Mouse (Mus musculus): ENCODE measurements at regions not wholly inside any gene's neighbourhood (a gene's known extent, or its start where the extent isn't known, plus 50 kb on each side); places are given as distances from the start of the nearest gene placed in this dataset.

DNA sequence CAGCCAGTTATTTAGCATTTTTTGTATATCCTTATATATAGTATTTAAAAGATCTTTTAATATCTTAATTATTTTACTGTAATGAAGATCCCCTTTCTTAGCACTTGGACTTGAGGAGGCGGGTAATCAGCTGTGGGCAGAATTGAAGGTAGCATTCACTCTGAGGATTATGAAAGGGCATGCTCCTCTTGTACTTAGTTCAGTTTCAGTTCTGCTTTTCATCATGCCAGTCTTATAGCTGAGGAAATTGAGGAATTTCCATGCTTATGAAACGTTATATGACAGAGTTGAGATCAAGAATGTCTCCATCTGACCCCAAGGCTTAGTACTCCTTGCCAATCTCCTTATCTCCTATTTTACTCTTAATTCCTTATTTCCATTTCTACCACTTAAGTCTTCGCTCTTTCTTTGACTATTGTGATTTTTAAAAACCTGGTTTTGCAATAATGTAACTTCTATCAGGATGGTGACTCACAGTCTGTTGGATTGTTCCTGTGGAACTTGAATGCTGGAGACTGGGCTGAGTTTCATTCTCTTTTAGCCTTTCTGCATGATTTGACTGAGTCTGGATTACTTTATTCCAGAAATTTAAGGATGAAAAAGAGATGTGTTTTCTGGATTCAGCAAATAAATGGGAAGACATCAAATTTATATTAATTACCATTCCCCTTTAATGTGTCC, 133.6 kb downstream of the Papss1 start:
- Histone ChIP-seq H3K27ac (no peak overlapping the region), H3K4me3 (no peak overlapping the region)
- intact Hi-C loops (cut with DNase I) = no loop called here
- no peak for TF ChIP-seq CTCF (IDR thresholded peaks at IDR 0.05)
- DNase-seq (ENCODE audit: extremely low spot score in 1 of 2, low spot score in 2 of 2) = no peak

DNA sequence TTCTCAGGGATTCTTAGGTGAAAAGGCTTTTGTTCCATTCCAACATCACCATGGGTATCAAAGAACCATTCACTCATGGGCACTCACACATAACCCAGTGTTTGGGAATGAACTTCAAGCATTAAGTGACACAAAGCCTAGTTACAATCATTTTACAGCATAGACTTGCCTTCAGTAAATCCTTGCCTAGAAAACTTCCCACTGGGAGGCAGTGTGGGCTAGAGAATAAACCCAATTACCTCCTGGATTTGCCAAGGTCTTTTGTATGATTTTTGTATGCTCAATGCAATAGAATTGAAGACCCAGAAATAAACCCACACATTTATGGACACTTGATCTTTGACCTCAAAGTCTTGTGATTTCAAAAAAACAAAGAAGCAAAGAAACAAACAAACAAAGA, 138.6 kb downstream of the Papss1 start:
- Histone ChIP-seq H3K27ac (no peak overlapping the region), H3K4me3 (no peak overlapping the region)
- TF ChIP-seq CTCF (IDR thresholded peaks at IDR 0.05) = peak; percentile 40
- no peak for DNase-seq (ENCODE audit: extremely low spot score in 1 of 2, low spot score in 2 of 2)
- intact Hi-C loops (cut with DNase I) = no loop called here

DNA sequence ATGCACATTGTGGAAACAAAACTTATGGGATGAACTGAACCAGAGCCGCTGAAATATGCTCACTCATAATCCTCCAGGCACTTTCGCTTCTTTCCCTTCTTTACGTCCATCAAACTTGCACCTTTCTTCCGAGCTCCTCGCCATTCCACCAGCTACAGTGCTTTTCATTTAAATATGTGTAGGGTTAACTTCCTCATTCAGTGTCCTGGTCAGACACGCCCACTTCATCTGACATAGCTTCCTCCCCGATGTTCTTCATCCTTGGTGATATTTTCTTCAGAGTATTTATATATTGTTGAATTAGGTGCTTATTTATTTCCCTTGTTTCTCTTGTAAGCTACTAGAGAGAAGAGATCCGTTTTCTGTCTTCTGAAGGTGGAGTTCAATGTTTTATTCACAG, 149.0 kb downstream of the Papss1 start:
- no peak for TF ChIP-seq CTCF (IDR thresholded peaks at IDR 0.05)
- intact Hi-C loops (cut with DNase I) = no loop called here

DNA sequence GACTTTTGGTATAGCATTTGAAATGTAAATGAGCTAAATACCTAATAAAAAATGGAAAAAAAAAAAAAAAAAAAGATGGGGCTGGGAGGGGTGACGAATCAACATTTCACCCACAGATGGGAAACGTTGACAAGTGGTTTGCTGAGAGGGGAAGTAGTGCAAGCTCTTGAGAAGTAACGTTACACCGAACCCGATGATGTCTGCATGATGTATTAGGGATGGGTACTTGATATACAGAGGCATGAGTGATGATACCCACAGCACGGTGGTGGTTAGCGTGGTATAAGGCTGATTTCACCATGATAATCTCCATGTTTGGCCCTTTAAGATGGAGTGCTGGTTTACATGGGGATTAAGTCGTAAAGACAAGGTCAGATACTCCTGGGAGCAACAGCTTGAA, 154.2 kb downstream of the Papss1 start:
- intact Hi-C loops (cut with DNase I) = no loop called here
- no peak overlapping the region for H3K27ac ChIP-seq
- DNase-seq (ENCODE audit: extremely low spot score in 1 of 2, low spot score in 2 of 2) = no peak
- TF ChIP-seq CTCF (IDR thresholded peaks at IDR 0.05) = no peak
- no peak overlapping the region for H3K4me3 ChIP-seq

More for the DNA sequence above, 149.0 kb downstream of the Papss1 start:
- no peak for DNase-seq (ENCODE audit: extremely low spot score in 1 of 2, low spot score in 2 of 2)
- H3K4me3 ChIP-seq = no peak overlapping the region
- H3K27ac ChIP-seq = no peak overlapping the region

DNA sequence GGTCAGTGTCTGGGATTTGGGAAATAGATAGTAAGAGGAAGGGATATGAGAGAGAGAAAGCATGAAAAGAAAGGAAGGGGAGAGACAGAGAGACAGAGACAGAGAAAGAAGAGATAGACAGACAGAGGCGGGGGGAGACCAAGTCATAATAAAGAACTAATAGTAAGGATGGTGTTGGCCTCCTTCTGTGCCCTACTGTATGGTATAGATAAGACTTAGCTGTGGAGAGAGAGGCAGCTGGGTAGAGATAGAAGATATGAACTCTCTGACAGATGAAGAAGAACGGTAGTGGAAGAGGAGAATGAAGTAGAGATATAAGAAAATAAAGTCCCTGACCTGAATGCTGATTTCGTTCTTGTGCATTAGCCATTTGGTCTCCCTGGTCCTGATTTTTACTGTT, 164.1 kb downstream of the Papss1 start:
- intact Hi-C loops (cut with DNase I) = no loop called here
- TF ChIP-seq CTCF (IDR thresholded peaks at IDR 0.05) = no peak
- Histone ChIP-seq H3K4me3 (no peak overlapping the region), H3K27ac (no peak overlapping the region)
- DNase-seq (ENCODE audit: extremely low spot score in 1 of 2, low spot score in 2 of 2) = no peak

DNA sequence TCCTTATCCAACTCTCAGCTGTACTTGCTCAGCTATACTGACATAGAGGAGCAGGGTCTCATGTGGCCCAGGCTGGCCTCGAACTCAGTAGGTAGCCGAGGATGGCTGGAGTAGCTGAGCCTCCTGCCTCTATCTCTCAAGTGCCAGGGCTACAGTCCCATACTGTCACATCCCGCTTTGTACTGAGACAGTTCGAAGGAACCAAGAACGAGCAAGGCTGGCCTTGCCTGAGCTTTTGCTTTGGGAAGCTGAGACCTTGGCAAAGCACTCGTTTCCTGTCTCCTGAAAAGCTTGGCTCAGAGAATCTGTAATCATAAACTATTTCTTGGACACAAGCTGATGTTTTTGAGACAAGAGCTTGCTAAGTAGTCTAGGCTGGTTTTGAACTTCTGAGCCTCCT, 169.7 kb downstream of the Papss1 start:
- intact Hi-C loops (cut with DNase I) = no loop called here
- Histone ChIP-seq H3K4me3 (no peak overlapping the region), H3K27ac (no peak overlapping the region)
- TF ChIP-seq CTCF (IDR thresholded peaks at IDR 0.05) = no peak
- no peak for DNase-seq (ENCODE audit: extremely low spot score in 1 of 2, low spot score in 2 of 2)

DNA sequence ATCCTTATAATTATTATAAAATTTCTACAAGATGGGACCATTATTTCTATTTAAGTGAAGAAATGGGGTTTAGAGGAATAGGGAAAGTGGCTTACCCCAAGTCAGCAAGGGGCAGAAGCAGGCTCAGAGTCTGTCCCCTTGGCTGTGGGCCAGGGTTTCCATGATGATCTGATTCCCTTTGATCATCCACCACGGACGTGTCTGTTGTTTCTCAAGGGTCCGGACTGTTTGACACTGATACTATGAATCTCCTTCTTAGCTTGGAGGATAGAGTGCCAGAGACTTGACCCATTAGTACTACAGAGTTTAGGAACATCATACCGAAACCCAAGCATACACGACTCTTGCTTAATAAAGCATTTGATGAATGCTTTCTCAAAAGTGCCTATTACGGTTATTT, 172.9 kb downstream of the Papss1 start:
- H3K4me3 ChIP-seq = no peak overlapping the region
- intact Hi-C loops (cut with DNase I) = no loop called here
- no peak for TF ChIP-seq CTCF (IDR thresholded peaks at IDR 0.05)
- no peak overlapping the region for H3K27ac ChIP-seq
- no peak for DNase-seq (ENCODE audit: extremely low spot score in 1 of 2, low spot score in 2 of 2)

DNA sequence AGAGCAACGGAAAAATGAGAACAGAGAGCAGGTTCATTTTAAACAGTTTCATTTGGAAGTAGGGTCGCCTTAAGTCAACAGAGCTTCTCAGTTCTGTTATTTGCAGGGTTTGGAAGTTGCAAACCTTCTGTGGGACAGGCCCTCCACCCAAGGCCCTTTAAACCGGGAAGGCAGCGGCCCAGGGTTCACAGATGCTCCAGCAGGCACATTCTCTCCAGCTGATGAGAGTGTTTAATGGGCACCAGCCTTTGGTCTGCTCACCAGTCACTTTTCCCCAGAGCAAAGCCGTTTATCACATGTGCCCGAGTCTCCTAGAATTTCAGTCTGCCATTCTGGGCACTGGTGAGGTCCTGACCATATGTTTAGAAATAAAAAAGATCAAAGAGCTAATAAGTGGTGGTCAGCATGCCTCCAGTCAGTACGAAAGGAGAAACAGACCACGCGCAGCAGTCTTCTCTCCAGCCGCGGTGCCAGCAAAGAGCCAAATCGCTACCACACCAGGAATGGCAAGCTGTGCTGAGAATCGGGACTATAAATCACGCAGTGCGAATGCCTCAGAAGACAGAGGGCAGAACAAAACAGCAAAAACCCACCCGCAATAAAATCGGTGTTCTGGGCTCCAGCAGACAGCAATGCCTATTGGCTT, 173.5 kb downstream of the Papss1 start:
- H3K4me3 ChIP-seq = no peak overlapping the region
- TF ChIP-seq CTCF (IDR thresholded peaks at IDR 0.05) = no peak
- intact Hi-C loops (cut with DNase I) = no loop called here
- no peak for DNase-seq (ENCODE audit: extremely low spot score in 1 of 2, low spot score in 2 of 2)
- no peak overlapping the region for H3K27ac ChIP-seq

DNA sequence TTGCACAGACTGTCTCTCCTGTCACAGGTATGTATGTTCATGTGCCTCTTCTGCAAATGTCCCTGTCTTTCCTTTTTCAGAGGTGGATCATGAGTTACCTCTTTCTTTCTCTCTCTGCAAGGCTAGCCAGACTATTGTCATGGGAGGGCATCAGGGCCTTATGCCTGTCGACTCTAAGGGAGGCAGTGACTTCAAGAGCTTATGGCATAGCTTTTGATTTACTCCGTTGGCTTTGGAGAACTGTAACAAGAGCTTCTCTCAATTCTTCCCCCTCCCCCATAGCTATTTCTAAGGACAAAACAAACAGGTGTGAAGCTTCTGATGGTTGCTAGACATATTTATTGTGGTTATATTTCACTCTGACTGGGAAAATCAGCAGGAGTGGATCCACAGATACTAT, 191.0 kb downstream of the Papss1 start:
- intact Hi-C loops (cut with DNase I) = no loop called here
- no peak overlapping the region for H3K4me3 ChIP-seq
- no peak for TF ChIP-seq CTCF (IDR thresholded peaks at IDR 0.05)

DNA sequence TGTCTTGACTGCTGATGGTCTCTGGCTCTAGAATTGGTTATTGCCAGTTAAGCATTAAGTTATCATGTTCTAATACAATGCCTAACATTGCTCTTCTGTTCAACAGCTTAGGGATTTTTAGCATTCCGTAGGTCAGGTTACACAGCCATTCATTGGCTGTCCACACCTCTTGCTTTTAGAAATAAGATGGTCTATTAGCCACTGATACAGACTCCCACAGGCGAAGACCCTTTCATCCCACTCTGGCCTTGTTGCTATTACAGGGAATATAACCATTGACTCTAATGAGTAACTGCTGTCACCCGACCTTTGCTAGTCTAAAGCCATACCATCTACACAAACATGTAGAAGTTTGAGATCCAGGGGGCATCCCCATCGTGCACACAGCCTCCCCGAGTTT, 191.6 kb downstream of the Papss1 start:
- no peak overlapping the region for H3K27ac ChIP-seq
- no peak overlapping the region for H3K4me3 ChIP-seq
- TF ChIP-seq CTCF (IDR thresholded peaks at IDR 0.05) = no peak
- intact Hi-C loops (cut with DNase I) = no loop called here
- DNase-seq (ENCODE audit: extremely low spot score in 1 of 2, low spot score in 2 of 2) = no peak

More for the DNA sequence above, 191.0 kb downstream of the Papss1 start:
- no peak for DNase-seq (ENCODE audit: extremely low spot score in 1 of 2, low spot score in 2 of 2)
- H3K27ac ChIP-seq = no peak overlapping the region

DNA sequence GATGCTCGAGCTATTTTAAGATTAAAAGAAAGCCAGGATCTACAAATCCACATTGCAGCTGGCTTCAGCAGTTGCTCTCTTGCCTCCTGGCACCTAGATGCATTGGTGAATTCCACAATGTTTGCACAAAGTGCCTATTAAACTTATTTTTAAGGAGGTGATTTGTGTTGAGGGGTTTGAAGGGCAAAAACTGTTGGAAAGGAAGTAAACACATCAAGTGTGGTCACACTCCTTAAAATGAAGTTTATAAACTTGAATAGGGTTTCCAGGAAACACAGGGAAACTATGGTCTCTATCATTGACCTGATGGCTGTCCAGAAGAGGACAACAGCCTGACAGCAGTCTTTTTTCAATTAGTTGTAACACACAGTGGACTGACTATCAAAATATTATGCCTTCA, 205.4 kb downstream of the Papss1 start:
- Histone ChIP-seq H3K27ac (no peak overlapping the region), H3K4me3 (no peak overlapping the region)
- intact Hi-C loops (cut with DNase I) = no loop called here
- DNase-seq (ENCODE audit: extremely low spot score in 1 of 2, low spot score in 2 of 2) = no peak
- TF ChIP-seq CTCF (IDR thresholded peaks at IDR 0.05) = no peak

DNA sequence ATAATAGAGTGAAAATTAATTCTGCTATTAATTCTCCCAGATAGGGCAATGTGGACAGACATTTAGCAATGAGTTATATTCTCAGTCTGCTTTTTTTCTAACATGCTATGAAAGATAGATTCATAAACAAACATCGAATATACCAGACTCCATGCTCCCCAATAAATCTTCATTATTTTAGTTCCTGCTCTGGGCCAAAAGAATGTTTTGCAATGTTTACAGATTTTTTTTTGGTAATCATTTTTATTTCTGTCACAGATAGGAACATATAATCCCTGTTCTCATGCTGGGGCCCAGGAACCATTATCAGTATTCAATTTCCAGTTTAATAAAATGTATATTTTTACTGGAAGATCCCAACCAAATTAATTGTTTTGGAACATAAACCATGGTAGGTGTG, 205.9 kb downstream of the Papss1 start:
- Histone ChIP-seq H3K4me3 (no peak overlapping the region), H3K27ac (no peak overlapping the region)
- TF ChIP-seq CTCF (IDR thresholded peaks at IDR 0.05) = no peak
- intact Hi-C loops (cut with DNase I) = no loop called here
- DNase-seq (ENCODE audit: extremely low spot score in 1 of 2, low spot score in 2 of 2) = no peak

Measured in left cerebral cortex, adult 2 months (tissue).